Mouse (Mus musculus) liver, embryonic 12.5 days (tissue): Measurements from ENCODE around the gene Glrp1. TPM values are rescaled to one million over a fixed set of nuclear protein-coding genes. Genes with fewer than 3 reads are reported as not detected.
A peak's percentile ranks its signal among the peaks of the same experiment; 100 is the strongest.

Experiments
- ATAC-seq: fragments of 200-750 bp; cut with Nextera tagmentation; 2 replicates; pipeline ENCODE4 v1.8.0; 2017; ENCODE audit warnings: moderate number of reproducible peaks, mild to moderate bottlenecking, moderate library complexity
- H3K27ac ChIP-seq: fragments of 300-500 bp; sonication (generic); 2 replicates; pipeline ENCODE4 v1.5.1; 2016; ENCODE audit warnings: mild to moderate bottlenecking
- H3K27me3 ChIP-seq: fragments of 300-500 bp; sonication (generic); replicated peaks from 2 replicates; pipeline ENCODE4 v1.6.1; 2016; ENCODE audit warnings: mild to moderate bottlenecking, moderate library complexity
- H3K36me3 ChIP-seq: fragments of 300-500 bp; sonication (generic); 2 replicates; pipeline ENCODE4 v1.6.1; 2016; ENCODE audit warnings: mild to moderate bottlenecking, moderate library complexity
- H3K4me1 ChIP-seq: fragments of 300-500 bp; sonication (generic); 2 replicates; pipeline ENCODE4 v1.6.1; 2016
- H3K4me2 ChIP-seq: fragments of 300-500 bp; sonication (generic); 2 replicates; pipeline ENCODE4 v1.6.1; 2016; ENCODE audit warnings: mild to moderate bottlenecking, moderate library complexity
- H3K4me3 ChIP-seq: fragments of 300-500 bp; sonication (generic); 2 replicates; pipeline ENCODE4 v1.5.1; 2016; ENCODE audit warnings: mild to moderate bottlenecking, moderate library complexity
- H3K9ac ChIP-seq: fragments of 300-500 bp; sonication (generic); 2 replicates; pipeline ENCODE4 v1.6.1; 2016; ENCODE audit warnings: mild to moderate bottlenecking, moderate library complexity
- H3K9me3 ChIP-seq: fragments of 300-500 bp; sonication (generic); replicated peaks from 2 replicates; pipeline ENCODE4 v1.6.1; 2016; ENCODE audit warnings: mild to moderate bottlenecking, moderate library complexity
- WGBS: fragments of 180-500 bp; shearing (Covaris S2); methylation state at CpG from one replicate; pipeline ENCODE4 v1.1.7; 2016; ENCODE audit not compliant: insufficient replicate concordance; 5-methylcytosine and 5-hydroxymethylcytosine counted together
- polyA plus RNA-seq: library from polyadenylated mRNA; unstranded; fragments of >200 nt; fragmentation: Nextera tagmentation; extraction: Ambion mirVana; gene quantifications from 2 replicates; pipeline ENCODE4 v1.2.1, GENCODE M21; 2016

The Glrp1 gene
- polyA plus RNA-seq, 1 experiment from 2014 or later: not detected

DNA sequence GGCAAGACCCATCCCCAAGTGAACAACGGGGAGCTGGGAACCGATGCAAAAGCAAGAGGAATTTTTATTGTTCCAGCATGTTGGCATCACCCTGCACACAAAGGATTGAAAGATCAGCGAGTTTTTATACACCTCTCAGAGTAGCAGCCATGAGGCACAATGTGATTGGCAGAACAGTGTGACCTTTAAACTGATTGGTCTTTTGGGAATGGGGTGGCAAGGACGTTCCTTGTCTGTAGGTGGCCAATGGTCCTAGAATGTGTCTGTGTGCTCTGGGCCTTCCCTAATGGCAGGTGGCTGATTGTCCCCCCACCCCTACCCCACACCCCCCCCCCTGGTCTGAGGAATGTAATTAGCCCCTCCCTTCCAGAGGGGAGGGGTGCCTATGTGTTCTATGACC, 50.7 kb downstream of the Glrp1 start:
- H3K9me3 ChIP-seq: no peaks in the 10 kb centered on the region
- H3K4me3 ChIP-seq: no peak overlapping the region

DNA sequence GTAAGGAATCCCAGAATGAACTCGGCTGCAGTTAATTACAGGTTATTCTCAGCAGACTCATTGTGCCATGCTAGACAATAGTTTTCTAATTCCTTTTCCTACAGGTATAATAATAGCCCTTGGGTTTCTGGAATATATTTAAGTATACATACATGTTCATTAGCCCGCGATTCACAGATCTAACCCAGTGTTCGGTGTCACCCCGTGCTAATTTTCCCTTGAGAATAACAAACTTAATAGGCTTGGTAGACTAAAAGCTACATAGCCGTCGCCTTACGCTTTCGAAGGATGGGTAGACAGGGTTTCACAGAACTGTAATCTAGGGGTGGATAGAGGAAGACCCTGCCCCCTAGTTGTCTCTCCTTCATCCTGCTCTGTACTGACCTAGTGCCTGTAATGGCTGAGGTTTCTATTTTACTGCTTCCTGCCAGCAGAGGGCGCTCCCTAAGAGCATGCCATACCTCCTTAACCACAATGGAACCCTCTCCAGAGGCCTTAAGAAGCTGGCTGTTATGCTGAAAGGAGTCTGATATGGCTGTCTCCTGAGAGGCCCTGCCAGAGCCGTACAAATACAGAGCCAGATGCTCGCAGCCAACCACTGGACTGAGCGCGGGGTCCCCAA, 53.3 kb downstream of the Glrp1 start:
- H3K36me3 ChIP-seq: no peaks in the 10 kb centered on the region
- H3K9ac ChIP-seq: no peak overlapping the region
- peak; percentile 76 for ATAC-seq
- no peak overlapping the region for H3K4me3 ChIP-seq
- no peaks in the 10 kb centered on the region for H3K4me1 ChIP-seq
- 0 out of 2 replicates have a peak, but pooled peaks cover 6% of the 10 kb centered on the region for H3K27me3 ChIP-seq
- WGBS: 50% methylated on average over 14 of the region's 14 CpGs
- no peak overlapping the region for H3K4me2 ChIP-seq
- H3K27ac ChIP-seq: no peak overlapping the region
- no peaks in the 10 kb centered on the region for H3K9me3 ChIP-seq

More for the DNA sequence above, 50.7 kb downstream of the Glrp1 start:
- WGBS: 69% methylated on average over 4 of the region's 4 CpGs
- Histone ChIP-seq H3K4me1 (no peaks in the 10 kb centered on the region), H3K27ac (no peak overlapping the region), H3K27me3 (0 out of 2 replicates have a peak, but pooled peaks cover 6% of the 10 kb centered on the region), H3K36me3 (no peaks in the 10 kb centered on the region), H3K4me2 (no peak overlapping the region), H3K9ac (no peak overlapping the region)
- ATAC-seq: no peak

DNA sequence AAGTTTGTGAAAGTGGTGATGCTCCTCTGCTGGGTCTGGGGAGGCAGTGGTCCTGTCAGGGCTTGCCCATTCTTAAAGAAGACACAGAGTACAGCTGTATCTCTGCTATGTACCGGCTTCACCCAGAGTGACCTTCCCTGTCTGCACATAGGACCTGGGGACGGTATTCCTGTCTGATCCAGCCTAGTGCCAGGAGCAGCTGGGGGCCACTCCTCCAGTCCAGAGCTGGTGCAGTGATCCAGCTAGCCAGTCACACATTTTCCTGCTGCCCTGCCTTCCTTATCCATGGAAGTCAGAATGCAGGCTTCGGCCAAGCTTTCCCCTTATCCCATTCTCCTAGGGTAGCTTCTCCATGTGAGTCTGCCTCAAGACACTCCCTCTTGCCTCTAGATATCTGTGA, 54.1 kb downstream of the Glrp1 start:
- H3K36me3 ChIP-seq: no peaks in the 10 kb centered on the region
- H3K9me3 ChIP-seq: no peaks in the 10 kb centered on the region
- H3K27me3 ChIP-seq: 0 out of 2 replicates have a peak, but pooled peaks cover 6% of the 10 kb centered on the region
- WGBS: 75% methylated on average over 3 of the region's 3 CpGs
- no peak for ATAC-seq
- no peak overlapping the region for H3K4me3 ChIP-seq
- H3K4me2 ChIP-seq: no peak overlapping the region
- H3K27ac ChIP-seq: no peak overlapping the region
- H3K4me1 ChIP-seq: no peaks in the 10 kb centered on the region
- no peak overlapping the region for H3K9ac ChIP-seq

DNA sequence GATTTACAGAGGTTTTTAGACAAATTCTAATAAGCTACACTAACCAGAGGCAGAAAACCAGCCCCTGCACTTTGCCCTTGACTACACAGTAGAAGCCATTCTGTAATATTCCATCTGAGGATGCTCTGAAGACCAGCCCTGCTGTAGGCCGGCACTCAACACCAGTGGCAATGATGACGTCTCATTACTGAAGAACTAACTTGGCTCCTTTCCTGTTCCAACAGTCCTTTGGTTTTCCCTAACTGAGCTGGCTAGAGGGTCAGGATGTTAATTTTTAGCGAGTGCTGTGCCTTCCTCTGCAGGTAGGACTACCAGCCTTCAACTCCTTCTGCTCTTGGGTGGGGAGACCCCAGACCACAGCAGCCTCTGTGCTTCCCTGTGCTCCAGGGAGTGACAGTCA, 55.2 kb downstream of the Glrp1 start:
- Histone ChIP-seq H3K4me1 (no peaks in the 10 kb centered on the region), H3K27me3 (0 out of 2 replicates have a peak, but pooled peaks cover 5% of the 10 kb centered on the region), H3K9me3 (no peaks in the 10 kb centered on the region), H3K36me3 (no peaks in the 10 kb centered on the region), H3K4me2 (no peak overlapping the region), H3K4me3 (no peak overlapping the region), H3K27ac (no peak overlapping the region), H3K9ac (no peak overlapping the region)
- no peak for ATAC-seq
- 33% methylated on average over 3 of the region's 3 CpGs for WGBS

DNA sequence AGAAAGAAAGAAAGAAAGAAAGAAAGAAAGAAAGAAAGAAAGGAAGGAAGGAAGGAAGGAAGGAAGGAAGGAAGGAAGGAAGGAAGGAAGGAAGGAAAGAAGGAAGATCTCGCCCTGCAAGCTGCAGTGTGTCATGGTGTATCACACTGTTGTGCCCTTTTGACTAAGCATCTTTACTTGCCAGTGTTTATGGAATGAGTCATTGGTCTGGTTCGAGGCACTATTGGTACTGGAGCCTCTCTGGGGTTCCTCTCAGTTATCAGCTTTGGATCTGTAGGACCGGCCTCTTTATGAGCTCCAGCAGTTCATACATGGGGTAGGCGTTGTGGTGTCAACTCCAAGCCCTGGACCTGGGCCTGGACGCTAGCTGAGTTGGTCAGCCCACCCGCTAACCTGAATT, 57.7 kb downstream of the Glrp1 start:
- no peak for ATAC-seq
- no peak overlapping the region for H3K9ac ChIP-seq
- H3K4me2 ChIP-seq: no peak overlapping the region
- H3K4me1 ChIP-seq: no peaks in the 10 kb centered on the region
- no peaks in the 10 kb centered on the region for H3K36me3 ChIP-seq
- no peaks in the 10 kb centered on the region for H3K9me3 ChIP-seq
- no peak overlapping the region for H3K27ac ChIP-seq
- 0 out of 2 replicates have a peak, but pooled peaks cover 3% of the 10 kb centered on the region for H3K27me3 ChIP-seq
- 63% methylated on average over 6 of the region's 6 CpGs for WGBS
- no peak overlapping the region for H3K4me3 ChIP-seq

DNA sequence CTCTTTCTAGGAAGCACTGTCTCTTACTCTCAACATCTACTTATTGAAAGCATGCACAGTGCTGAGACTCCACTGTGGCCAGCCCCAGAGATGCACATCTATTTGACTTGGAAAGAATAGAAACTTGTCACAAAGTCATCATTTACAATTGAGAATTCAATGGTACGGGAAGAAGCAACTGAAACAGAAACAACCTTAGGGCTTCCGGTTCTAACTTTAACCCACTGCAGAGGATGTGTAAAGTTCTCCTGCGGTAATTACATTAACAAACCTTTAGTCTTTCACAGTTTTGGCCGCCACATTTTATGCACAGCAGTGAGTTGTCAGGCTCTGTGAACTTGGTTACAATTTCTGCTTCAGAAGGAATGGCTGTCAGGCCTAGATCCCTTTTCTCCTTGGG, 59.2 kb downstream of the Glrp1 start:
- Histone ChIP-seq H3K36me3 (no peaks in the 10 kb centered on the region), H3K27me3 (0 out of 2 replicates have a peak, but pooled peaks cover 3% of the 10 kb centered on the region), H3K4me3 (no peak overlapping the region), H3K4me1 (no peaks in the 10 kb centered on the region), H3K9ac (no peak overlapping the region), H3K27ac (no peak overlapping the region), H3K9me3 (no peaks in the 10 kb centered on the region), H3K4me2 (no peak overlapping the region)
- WGBS: 65% methylated on average over 4 of the region's 4 CpGs
- ATAC-seq: no peak

Other genes with a start within 250 kb of the Glrp1 start
- gene Hjurp, start 232.4 kb downstream of the Glrp1 start, polyA plus RNA-seq: 104 and 106 TPM in 2 replicates
- gene Trpm8, start 232.4 kb downstream of the Glrp1 start, polyA plus RNA-seq: not detected in 2 replicates
- gene Spp2, start 103.1 kb downstream of the Glrp1 start, polyA plus RNA-seq: 105 and 113 TPM in 2 replicates
- 1.8 and 2.3 TPM in 2 replicates for gene Arl4c, start 192.2 kb upstream of the Glrp1 start, polyA plus RNA-seq